Mouse (Mus musculus): ENCODE measurements at regions not wholly inside any gene's neighbourhood (a gene's known extent, or its start where the extent isn't known, plus 50 kb on each side); places are given as distances from the start of the nearest gene placed in this dataset.

GRCm38 (mm10) chr6:15501063-15501462 lies 219.4 kb upstream of the Mdfic start:
- DNase-seq: no peak

- DNase-seq: no peak
These were observed 211.1 kb upstream of the Mdfic start for GRCm38 (mm10) chr6:15509314-15509713.

GRCm38 (mm10) chr6:15537279-15537678 lies 183.2 kb upstream of the Mdfic start:
- DNase-seq: no peak

GRCm38 (mm10) chr6:15541969-15542368 lies 178.5 kb upstream of the Mdfic start:
- peak in 1 of 2 experiments; percentile 20 for DNase-seq

- DNase-seq: no peak
These were observed 176.9 kb upstream of the Mdfic start for GRCm38 (mm10) chr6:15543516-15544080.

- no peak for DNase-seq
These were observed 171.6 kb upstream of the Mdfic start for GRCm38 (mm10) chr6:15548833-15549232.

GRCm38 (mm10) chr6:15592780-15593179 lies 127.7 kb upstream of the Mdfic start:
- no peak for DNase-seq

GRCm38 (mm10) chr6:15597226-15597983 lies 123.1 kb upstream of the Mdfic start:
- no peak for DNase-seq

GRCm38 (mm10) chr6:15610208-15610607 lies 110.3 kb upstream of the Mdfic start:
- DNase-seq: no peak

GRCm38 (mm10) chr6:15625910-15626564 lies 94.4 kb upstream of the Mdfic start:
- DNase-seq: no peak

GRCm38 (mm10) chr6:15638548-15638947 lies 81.9 kb upstream of the Mdfic start:
- no peak for DNase-seq

- no peak for DNase-seq
These were observed 81.1 kb upstream of the Mdfic start for GRCm38 (mm10) chr6:15639378-15639777.

- DNase-seq: no peak
These were observed 80.5 kb upstream of the Mdfic start for GRCm38 (mm10) chr6:15639809-15640479.

GRCm38 (mm10) chr6:15644311-15644710 lies 76.2 kb upstream of the Mdfic start:
- DNase-seq: no peak

- no peak for DNase-seq
These were observed 73.0 kb upstream of the Mdfic start for GRCm38 (mm10) chr6:15647499-15647898.

All from adrenal gland, postnatal 36 days (tissue).